Mouse (Mus musculus): ENCODE data around the gene Sel1l3. TPM values are rescaled to one million over a fixed set of nuclear protein-coding genes. Genes with fewer than 3 reads are reported as not detected.

The Sel1l3 gene
- polyA plus RNA-seq, 1 experiment from 2014 or later: 5.9 TPM

GRCm38 (mm10) chr5:53148960-53149685 lies 64.6 kb downstream of the Sel1l3 start:
- ATAC-seq (ENCODE audit: low read depth): no peak
- no peaks in the 10 kb centered on the region for H3K36me3 ChIP-seq
- H3K9me3 ChIP-seq: no peaks in the 10 kb centered on the region
- peaks cover 12% of the 10 kb centered on the region; the same call in 1 of the 2 replicates for H3K4me1 ChIP-seq (replicated peaks)
- no peak overlapping the region for H3K4me2 ChIP-seq
- no peak overlapping the region for H3K4me3 ChIP-seq
- no peak overlapping the region for H3K27ac ChIP-seq (replicated peaks)
- 89% methylated on average over 7 of the region's 7 CpGs for WGBS
- H3K9ac ChIP-seq: no peak overlapping the region
- H3K27me3 ChIP-seq: no peaks in the 10 kb centered on the region

- Histone ChIP-seq H3K4me1 (replicated peaks) (peaks cover 12% of the 10 kb centered on the region; the same call in 1 of the 2 replicates), H3K9ac (no peak overlapping the region), H3K4me3 (no peak overlapping the region), H3K27ac (replicated peaks) (no peak overlapping the region), H3K36me3 (no peaks in the 10 kb centered on the region), H3K27me3 (no peaks in the 10 kb centered on the region), H3K9me3 (no peaks in the 10 kb centered on the region), H3K4me2 (no peak overlapping the region)
- 58% methylated on average over 8 of the region's 8 CpGs for WGBS
- ATAC-seq (ENCODE audit: low read depth): no peak
Measured at GRCm38 (mm10) chr5:53148160-53148923, 65.4 kb downstream of the Sel1l3 start.

- peaks cover 12% of the 10 kb centered on the region; the same call in 1 of the 2 replicates for H3K4me1 ChIP-seq (replicated peaks)
- WGBS: 87% methylated on average over 4 of the region's 4 CpGs
- ATAC-seq (ENCODE audit: low read depth): no peak
- no peak overlapping the region for H3K4me2 ChIP-seq
- H3K27ac ChIP-seq (replicated peaks): no peak overlapping the region
- no peak overlapping the region for H3K4me3 ChIP-seq
- H3K36me3 ChIP-seq: no peaks in the 10 kb centered on the region
- no peaks in the 10 kb centered on the region for H3K9me3 ChIP-seq
- H3K27me3 ChIP-seq: no peaks in the 10 kb centered on the region
- no peak overlapping the region for H3K9ac ChIP-seq
Measured at GRCm38 (mm10) chr5:53147418-53147817, 66.3 kb downstream of the Sel1l3 start.

DNA sequence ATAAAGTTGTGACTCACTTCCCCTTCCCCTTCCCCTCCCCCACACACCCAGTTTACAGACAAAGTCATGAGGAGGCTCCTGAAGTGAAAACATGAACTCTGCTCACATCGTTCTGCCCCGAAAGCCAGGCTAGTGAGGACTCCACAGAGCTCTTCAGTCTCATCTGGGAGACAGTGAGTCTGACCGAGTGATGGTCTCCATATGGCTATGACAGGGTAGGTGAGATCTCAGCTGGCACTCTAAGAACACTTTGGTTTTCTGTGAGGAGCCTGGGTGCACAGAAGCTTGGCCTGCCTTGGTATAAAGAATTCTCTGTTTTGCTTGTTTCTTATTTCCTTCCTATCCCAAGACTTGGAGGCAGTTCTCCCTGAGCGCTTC lies 67.1 kb downstream of the Sel1l3 start:
- ATAC-seq (ENCODE audit: low read depth): no peak
- no peak overlapping the region for H3K4me3 ChIP-seq
- no peaks in the 10 kb centered on the region for H3K36me3 ChIP-seq
- H3K4me2 ChIP-seq: no peak overlapping the region
- H3K9ac ChIP-seq: no peak overlapping the region
- WGBS: 68% methylated on average over 4 of the region's 4 CpGs
- H3K27me3 ChIP-seq: no peaks in the 10 kb centered on the region
- no peak overlapping the region for H3K27ac ChIP-seq (replicated peaks)
- H3K4me1 ChIP-seq (replicated peaks): peaks cover 12% of the 10 kb centered on the region; the same call in 1 of the 2 replicates
- H3K9me3 ChIP-seq: no peaks in the 10 kb centered on the region; the same call in 1 of the 2 replicates

GRCm38 (mm10) chr5:53146049-53146683 lies 67.6 kb downstream of the Sel1l3 start:
- Histone ChIP-seq H3K9me3 (no peaks in the 10 kb centered on the region; the same call in 1 of the 2 replicates), H3K4me3 (no peak overlapping the region), H3K27me3 (no peaks in the 10 kb centered on the region), H3K36me3 (no peaks in the 10 kb centered on the region), H3K9ac (no peak overlapping the region), H3K27ac (replicated peaks) (no peak overlapping the region), H3K4me2 (no peak overlapping the region), H3K4me1 (replicated peaks) (peaks cover 12% of the 10 kb centered on the region; the same call in 1 of the 2 replicates)
- 25% methylated on average over 10 of the region's 10 CpGs for WGBS
- no peak for ATAC-seq (ENCODE audit: low read depth)

- Histone ChIP-seq H3K9me3 (no peaks in the 10 kb centered on the region; the same call in 1 of the 2 replicates), H3K4me3 (no peak overlapping the region), H3K36me3 (no peaks in the 10 kb centered on the region), H3K4me2 (no peak overlapping the region), H3K27ac (replicated peaks) (no peak overlapping the region), H3K9ac (no peak overlapping the region), H3K4me1 (replicated peaks) (peaks cover 12% of the 10 kb centered on the region; the same call in 1 of the 2 replicates), H3K27me3 (no peaks in the 10 kb centered on the region)
- no peak for ATAC-seq (ENCODE audit: low read depth)
- 81% methylated on average over 5 of the region's 5 CpGs for WGBS
Measured at GRCm38 (mm10) chr5:53142587-53142986, 71.1 kb downstream of the Sel1l3 start.

GRCm38 (mm10) chr5:53140158-53140927 lies 73.4 kb downstream of the Sel1l3 start:
- no peak overlapping the region for H3K9ac ChIP-seq
- 93% methylated on average over 8 of the region's 8 CpGs for WGBS
- H3K4me3 ChIP-seq: no peak overlapping the region
- H3K4me2 ChIP-seq: no peak overlapping the region
- H3K9me3 ChIP-seq: no peaks in the 10 kb centered on the region; the same call in 1 of the 2 replicates
- H3K36me3 ChIP-seq: no peaks in the 10 kb centered on the region
- no peaks in the 10 kb centered on the region for H3K27me3 ChIP-seq
- H3K4me1 ChIP-seq (replicated peaks): no peaks in the 10 kb centered on the region
- no peak for ATAC-seq (ENCODE audit: low read depth)
- no peak overlapping the region for H3K27ac ChIP-seq (replicated peaks)

- no peaks in the 10 kb centered on the region; the same call in 1 of the 2 replicates for H3K9me3 ChIP-seq
- no peak overlapping the region for H3K27ac ChIP-seq (replicated peaks)
- H3K4me3 ChIP-seq: no peak overlapping the region
- no peak overlapping the region for H3K4me2 ChIP-seq
- WGBS: 51% methylated on average over 11 of the region's 11 CpGs
- H3K9ac ChIP-seq: no peak overlapping the region
- H3K27me3 ChIP-seq: no peaks in the 10 kb centered on the region
- no peaks in the 10 kb centered on the region for H3K36me3 ChIP-seq
- no peaks in the 10 kb centered on the region for H3K4me1 ChIP-seq (replicated peaks)
- ATAC-seq (ENCODE audit: low read depth): no peak
Measured at GRCm38 (mm10) chr5:53139566-53139965, 74.2 kb downstream of the Sel1l3 start.

- no peak for ATAC-seq (ENCODE audit: low read depth)
- H3K4me2 ChIP-seq: no peak overlapping the region
- H3K36me3 ChIP-seq: no peaks in the 10 kb centered on the region
- H3K9ac ChIP-seq: no peak overlapping the region
- H3K4me3 ChIP-seq: no peak overlapping the region
- H3K27me3 ChIP-seq: no peaks in the 10 kb centered on the region
- no peaks in the 10 kb centered on the region for H3K4me1 ChIP-seq (replicated peaks)
- 33% methylated on average over 4 of the region's 4 CpGs for WGBS
- no peaks in the 10 kb centered on the region; the same call in 1 of the 2 replicates for H3K9me3 ChIP-seq
- no peak overlapping the region for H3K27ac ChIP-seq (replicated peaks)
Measured at GRCm38 (mm10) chr5:53139140-53139539, 74.6 kb downstream of the Sel1l3 start.

- Histone ChIP-seq H3K27ac (replicated peaks) (no peak overlapping the region; the same call in 1 of the 2 replicates), H3K9me3 (no peaks in the 10 kb centered on the region; the same call in 1 of the 2 replicates), H3K36me3 (no peaks in the 10 kb centered on the region), H3K4me2 (no peak overlapping the region), H3K9ac (no peak overlapping the region), H3K4me3 (no peak overlapping the region), H3K4me1 (replicated peaks) (no peaks in the 10 kb centered on the region), H3K27me3 (no peaks in the 10 kb centered on the region)
- no peak for ATAC-seq (ENCODE audit: low read depth)
- 79% methylated on average over 8 of the region's 8 CpGs for WGBS
Measured at GRCm38 (mm10) chr5:53138025-53138424, 75.7 kb downstream of the Sel1l3 start.

DNA sequence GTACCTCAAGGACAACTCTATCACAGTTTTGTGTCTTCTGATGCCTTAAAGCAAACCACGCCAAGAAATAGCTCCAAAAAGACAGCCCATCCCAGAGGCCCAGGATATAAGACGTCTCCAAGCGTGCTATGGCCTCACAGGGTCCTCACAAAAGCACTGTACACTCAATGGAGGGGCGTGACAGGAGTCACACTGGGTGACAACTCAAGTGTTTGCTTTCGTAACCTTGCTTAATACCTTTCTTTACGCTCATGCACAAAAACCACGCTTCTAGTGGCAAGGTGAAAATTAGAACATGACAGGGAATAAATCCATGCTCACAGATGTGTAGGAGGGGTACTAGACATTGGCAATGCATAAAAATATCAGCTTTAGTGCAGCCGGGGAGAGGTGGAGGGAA lies 77.7 kb downstream of the Sel1l3 start:
- H3K4me3 ChIP-seq: no peak overlapping the region
- H3K27ac ChIP-seq (replicated peaks): no peak overlapping the region
- no peaks in the 10 kb centered on the region for H3K27me3 ChIP-seq
- WGBS: 76% methylated on average over 8 of the region's 8 CpGs
- H3K4me2 ChIP-seq: no peak overlapping the region
- no peak overlapping the region for H3K9ac ChIP-seq
- ATAC-seq (ENCODE audit: low read depth): no peak
- H3K36me3 ChIP-seq: no peaks in the 10 kb centered on the region
- H3K9me3 ChIP-seq: no peaks in the 10 kb centered on the region
- 0 out of 2 replicates have a peak, but pooled peaks cover 2% of the 10 kb centered on the region for H3K4me1 ChIP-seq (replicated peaks)
